Mouse (Mus musculus) Patski (cell line): Measurements from ENCODE around the gene Crocc. TPM values are rescaled to one million over a fixed set of nuclear protein-coding genes. Genes with fewer than 3 reads are reported as not detected.

ENCODE experiments used
- ATAC-seq: fragments of 100-300 bp; one replicate; pipeline ENCODE4 v1.8.0; 2021
- CTCF ChIA-PET: fragments of 350-600 bp; sonication (Branson Sonifier 250); formaldehyde crosslinking; loops from one replicate; lab custom pipeline; 2022; ENCODE audit warnings: inconsistent platforms; lab: Charles Lee
- POLR2A ChIA-PET: fragments of 350-600 bp; sonication (Branson Sonifier 250); formaldehyde crosslinking; loops from one replicate; lab custom pipeline; 2022; ENCODE audit warnings: antibody characterized with exemption, inconsistent platforms; lab: Charles Lee
- DNase-seq: peaks from one replicate; pipeline ENCODE4 v3.0.0-alpha.2; 2011; ENCODE audit warnings: low read depth, low spot score
- H3K27me3 ChIP-seq: fragments of 371-371 bp; one replicate; pipeline ENCODE4 v1.5.1; 2021
- CTCF ChIP-seq: fragments of 100-300 bp; IDR thresholded peaks from one replicate; pipeline ENCODE4 v1.5.1; 2021
- in situ Hi-C: fragments of 300-500 bp; cut with MboI; formaldehyde crosslinking; loops from 3 replicates; pipeline ENCODE4 v1.11.1; 2018; ENCODE audit warnings: low pct_unique_long_range_greater_than_20kb, mixed read lengths
- polyA plus RNA-seq: library from polyadenylated mRNA; unstranded; gene quantifications from one replicate; pipeline ENCODE4 v1.2.3, GENCODE M21; 2021

The Crocc gene
- polyA plus RNA-seq, 1 experiment from 2014 or later = 11.9 TPM

DNA sequence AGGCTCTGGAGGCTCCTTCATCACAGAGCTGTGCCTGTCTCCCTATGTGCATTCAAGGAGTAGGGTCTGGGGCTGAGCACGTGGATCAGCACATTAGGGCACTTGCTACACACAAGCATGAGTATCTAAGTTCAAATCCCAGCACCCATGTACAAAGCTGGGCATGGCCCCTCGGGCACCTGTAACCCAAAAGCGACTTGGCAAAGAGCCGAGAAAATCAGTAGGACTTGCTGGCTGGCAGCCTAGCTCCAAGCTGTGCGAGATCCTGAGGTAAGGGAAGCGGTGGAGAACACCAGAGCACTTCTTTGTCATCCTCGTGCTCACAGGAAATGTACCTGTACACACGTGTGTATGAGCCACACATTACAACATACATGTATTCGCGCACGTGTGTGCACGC is 7.9 kb downstream of the Crocc start:
- POLR2A ChIA-PET = no interaction called here
- CTCF ChIA-PET = interaction anchor here (0.9 to 1.2 kb wide), 2 partner anchors 13 to 14 kb away, joined by 3 read pairs; no protein-coding TSS in a partner anchor
- DNase-seq (no peak), ATAC-seq (no peak)
- in situ Hi-C loops = no loop called here
- no peaks in the 10 kb centered on the region for H3K27me3 ChIP-seq
- TF ChIP-seq CTCF = no peak

DNA sequence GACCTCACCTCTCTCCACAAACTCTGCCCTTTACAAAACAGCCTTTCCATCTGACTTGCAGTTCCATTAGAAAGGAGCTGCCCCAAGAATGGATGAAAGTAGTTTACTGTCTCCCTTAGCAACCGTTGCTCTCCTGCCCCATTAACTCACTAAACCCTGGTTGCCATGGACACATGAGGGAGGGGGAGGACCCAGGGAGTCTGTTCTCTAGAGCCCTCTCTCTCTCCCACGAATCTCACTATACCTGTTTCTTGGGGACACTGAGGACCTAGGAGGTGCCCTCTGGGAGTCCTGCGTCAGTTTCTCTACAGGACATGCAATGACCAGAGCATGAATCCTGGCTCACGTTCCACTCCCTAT is 10.9 kb downstream of the Crocc start:
- TF ChIP-seq CTCF = no peak
- no peaks in the 10 kb centered on the region for H3K27me3 ChIP-seq
- CTCF ChIA-PET = interaction anchor here (1.0 kb wide), 1 partner anchor 9 kb away, joined by 3 read pairs; no protein-coding TSS in a partner anchor
- POLR2A ChIA-PET = no interaction called here
- ATAC-seq (no peak), DNase-seq (no peak)
- in situ Hi-C loops = no loop called here

DNA sequence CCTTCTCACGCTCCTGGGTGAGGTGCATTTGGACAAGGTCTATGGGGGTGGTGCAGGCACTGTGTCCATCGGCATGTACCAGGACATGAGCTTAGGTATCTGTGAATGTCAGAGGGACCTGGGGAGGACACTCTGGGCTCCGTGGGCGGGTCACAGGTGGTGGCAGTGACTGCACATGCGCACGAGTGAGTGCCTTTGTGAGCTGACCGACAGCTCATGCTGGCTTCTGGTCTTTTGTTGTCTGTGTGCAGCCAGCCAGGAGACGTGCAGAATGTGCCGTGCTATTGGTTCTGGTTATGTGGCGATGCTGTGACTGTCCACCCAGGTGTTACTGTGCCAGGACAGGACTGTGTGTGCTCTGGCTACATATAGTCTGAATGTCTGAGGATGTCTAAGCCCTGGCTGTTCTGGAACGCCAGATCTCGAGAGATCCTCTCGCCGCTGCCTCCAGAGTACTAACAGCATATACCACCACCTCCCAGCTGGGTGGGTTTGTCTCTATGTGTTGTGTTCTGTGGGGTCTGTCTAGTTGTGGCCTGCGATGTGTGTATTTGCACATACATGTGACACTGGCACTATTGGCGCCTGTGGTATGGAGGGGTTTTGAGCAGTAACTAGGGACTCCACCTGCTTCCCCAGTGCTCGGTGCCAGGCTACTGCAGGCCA is 11.4 kb downstream of the Crocc start:
- ChIA-PET POLR2A (no interaction called here), CTCF (no interaction called here)
- no peaks in the 10 kb centered on the region for H3K27me3 ChIP-seq
- in situ Hi-C loops = no loop called here
- no peak for DNase-seq
- TF ChIP-seq CTCF = no peak
- no peak for ATAC-seq

DNA sequence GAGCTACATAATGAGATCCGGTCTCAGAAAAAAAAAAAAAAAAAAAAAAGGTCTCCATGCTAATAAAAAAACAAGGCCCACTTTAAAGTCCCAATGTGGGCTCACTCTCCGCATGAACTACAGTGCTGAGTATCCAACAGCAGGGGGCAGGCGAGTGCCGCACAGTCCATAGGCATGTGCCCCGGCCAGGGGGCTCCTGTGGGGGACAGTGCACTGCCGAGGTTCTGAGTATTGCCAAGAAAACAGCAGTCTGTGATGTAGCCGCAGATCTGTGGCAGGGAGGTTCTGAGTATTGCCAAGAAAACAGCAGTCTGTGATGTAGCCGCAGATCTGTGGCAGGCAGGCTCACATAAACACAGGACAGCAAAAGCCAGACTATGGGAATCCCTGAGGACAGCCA is 15.5 kb downstream of the Crocc start:
- TF ChIP-seq CTCF = no peak
- POLR2A ChIA-PET = no interaction called here
- ATAC-seq (no peak), DNase-seq (no peak)
- H3K27me3 ChIP-seq = no peaks in the 10 kb centered on the region
- CTCF ChIA-PET = interaction anchor here (1.3 to 1.9 kb wide), 4 partner anchors 13 to 31 kb away, joined by 3 to 4 read pairs (median 4); no protein-coding TSS in a partner anchor
- in situ Hi-C loops = no loop called here

DNA sequence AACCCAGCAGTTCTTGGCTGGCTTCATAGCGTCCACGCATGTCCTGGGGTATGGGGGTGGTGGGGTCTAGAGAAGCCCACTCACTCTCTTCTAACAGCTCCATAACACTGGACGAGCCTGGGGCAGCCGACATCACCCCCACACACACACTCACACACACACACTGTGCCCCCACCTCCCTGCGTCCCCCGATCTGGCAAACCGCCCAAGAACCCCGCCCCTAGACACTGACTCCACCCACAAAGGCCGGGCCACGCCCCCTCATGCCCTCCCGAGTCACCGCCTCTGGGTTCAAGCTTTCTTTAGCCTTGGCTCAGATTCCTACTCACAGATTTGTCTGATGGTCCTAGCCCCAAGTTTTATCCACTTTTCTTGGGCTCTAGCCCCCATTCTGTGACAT is 19.2 kb downstream of the Crocc start:
- DNase-seq (no peak), ATAC-seq (no peak)
- CTCF ChIA-PET = interaction anchor here (1.0 to 1.4 kb wide), 2 partner anchors 9 to 22 kb away, joined by 3 to 4 read pairs; no protein-coding TSS in a partner anchor
- TF ChIP-seq CTCF = no peak
- no peaks in the 10 kb centered on the region for H3K27me3 ChIP-seq
- in situ Hi-C loops = no loop called here
- POLR2A ChIA-PET = no interaction called here

DNA sequence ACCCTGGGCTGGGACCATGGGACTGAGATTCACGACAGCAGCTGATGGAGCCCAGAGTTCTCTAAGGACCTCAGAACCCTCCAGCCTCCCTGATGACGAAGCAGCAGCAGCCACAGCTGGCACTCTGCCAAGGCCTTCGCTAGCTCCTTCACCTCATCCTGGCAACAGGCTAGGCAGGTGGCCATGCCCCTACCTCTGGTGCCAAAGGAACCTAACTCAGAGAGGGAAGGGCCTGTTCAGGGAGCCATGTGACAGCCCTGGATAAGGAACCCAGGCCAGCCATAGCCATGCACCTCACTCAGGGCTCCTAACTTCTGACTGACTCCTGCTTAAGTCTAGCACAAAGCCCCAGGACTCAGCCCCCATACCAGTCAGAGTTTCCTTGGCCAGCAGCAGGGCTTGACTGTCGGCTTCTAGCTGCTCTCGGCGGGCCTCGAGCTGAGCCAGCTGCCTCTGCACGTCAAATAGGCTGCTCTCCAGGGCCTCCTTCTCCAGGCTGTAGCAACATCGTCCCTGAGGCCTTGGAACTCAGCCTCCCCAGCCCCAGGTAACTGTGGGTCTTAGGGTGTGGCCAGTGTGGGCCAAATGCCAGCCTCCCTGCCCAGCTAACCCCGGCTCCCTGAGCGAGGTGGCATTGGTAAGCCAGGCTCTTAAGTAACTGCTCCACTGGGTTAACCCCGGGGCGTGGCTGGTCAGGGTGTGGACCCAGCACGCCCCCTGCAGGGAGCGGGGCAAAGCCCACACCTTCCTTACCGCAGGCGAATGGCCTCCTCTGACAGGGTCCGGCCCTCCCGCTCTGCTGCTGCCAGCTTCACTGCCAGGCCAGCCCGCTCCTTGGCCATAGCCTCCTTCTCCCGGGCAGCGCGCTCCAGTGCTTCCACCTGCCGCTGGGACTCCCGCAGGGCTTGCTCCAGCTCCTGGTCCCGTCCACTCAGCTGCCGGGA is 26.5 kb downstream of the Crocc start:
- TF ChIP-seq CTCF = no peak
- ChIA-PET POLR2A (interaction anchor here (0.8 kb wide), 1 partner anchor 12 kb away, joined by 4 read pairs; no protein-coding TSS in a partner anchor), CTCF (interaction anchor here (4.0 kb wide), 1 partner anchor 70 kb away, joined by 28 read pairs; no protein-coding TSS in a partner anchor)
- DNase-seq (no peak), ATAC-seq (no peak)
- in situ Hi-C loops = no loop called here
- H3K27me3 ChIP-seq = no peaks in the 10 kb centered on the region

DNA sequence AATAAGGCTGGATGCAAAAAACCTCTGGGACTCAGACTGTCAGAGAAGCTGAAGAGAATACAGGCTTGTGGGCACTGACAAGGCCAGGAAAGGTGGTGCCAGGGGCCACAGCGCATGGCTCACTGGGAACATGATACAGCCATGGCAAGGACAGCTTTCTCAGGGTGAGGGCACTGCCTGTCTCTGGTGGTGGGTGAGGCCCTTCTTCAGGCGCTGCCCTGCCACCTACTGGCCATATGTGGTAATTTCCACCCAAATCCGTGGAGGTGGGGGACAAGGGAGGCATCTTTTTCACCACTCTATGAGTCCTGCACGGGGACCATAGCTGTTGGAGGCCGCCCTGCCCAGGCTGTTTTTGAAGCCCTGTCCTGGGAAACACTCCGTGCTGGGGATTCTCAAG is 28.6 kb downstream of the Crocc start:
- in situ Hi-C loops = no loop called here
- CTCF ChIA-PET = interaction anchor here (0.6 to 4.0 kb wide), 11 partner anchors 10 to 68 kb away, joined by 3 to 28 read pairs (median 5); no protein-coding TSS in a partner anchor
- POLR2A ChIA-PET = interaction anchor here (0.9 kb wide), 1 partner anchor 68 kb away, joined by 3 read pairs; no protein-coding TSS in a partner anchor
- DNase-seq = no peak
- H3K27me3 ChIP-seq = no peaks in the 10 kb centered on the region
- TF ChIP-seq CTCF = no peak
- ATAC-seq = peak; percentile 49

DNA sequence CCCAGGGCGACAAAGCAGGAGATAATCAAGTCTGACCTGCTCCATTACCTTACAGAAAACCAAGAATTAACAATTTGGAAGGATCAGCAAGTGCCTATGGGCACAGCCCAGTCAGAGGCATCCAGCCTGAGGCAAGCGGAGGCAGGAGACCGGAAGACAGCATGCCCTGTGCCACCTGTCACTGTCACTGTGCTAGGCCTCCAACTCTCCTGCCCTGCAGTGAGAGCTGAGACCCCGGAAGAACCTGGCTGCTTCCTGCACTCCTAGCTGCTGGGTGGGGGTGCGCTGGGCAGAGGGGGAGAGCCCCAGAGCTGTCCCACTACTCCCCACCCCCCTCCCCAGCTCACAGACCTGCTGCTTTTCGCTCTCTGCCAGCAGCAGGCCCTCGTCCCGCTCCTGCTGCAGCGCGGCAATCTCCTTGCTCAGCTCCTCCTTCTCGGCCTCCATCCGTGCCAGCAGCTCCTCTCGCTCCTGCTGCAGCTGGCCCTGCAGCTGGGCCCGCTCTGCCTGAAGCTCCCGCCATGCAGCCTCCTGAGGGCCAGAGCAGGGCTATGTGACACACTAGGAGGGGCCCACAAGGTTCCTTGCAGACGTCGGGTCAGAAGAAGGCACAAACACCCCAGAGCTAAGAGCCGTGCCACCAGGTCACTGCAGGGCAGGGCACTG is 29.7 kb downstream of the Crocc start:
- CTCF ChIA-PET = interaction anchor here (0.9 to 4.0 kb wide), 5 partner anchors 18 to 67 kb away, joined by 3 to 28 read pairs (median 5); no protein-coding TSS in a partner anchor
- DNase-seq (no peak), ATAC-seq (no peak)
- POLR2A ChIA-PET = no interaction called here
- in situ Hi-C loops = no loop called here
- H3K27me3 ChIP-seq = no peaks in the 10 kb centered on the region
- no peak for TF ChIP-seq CTCF

DNA sequence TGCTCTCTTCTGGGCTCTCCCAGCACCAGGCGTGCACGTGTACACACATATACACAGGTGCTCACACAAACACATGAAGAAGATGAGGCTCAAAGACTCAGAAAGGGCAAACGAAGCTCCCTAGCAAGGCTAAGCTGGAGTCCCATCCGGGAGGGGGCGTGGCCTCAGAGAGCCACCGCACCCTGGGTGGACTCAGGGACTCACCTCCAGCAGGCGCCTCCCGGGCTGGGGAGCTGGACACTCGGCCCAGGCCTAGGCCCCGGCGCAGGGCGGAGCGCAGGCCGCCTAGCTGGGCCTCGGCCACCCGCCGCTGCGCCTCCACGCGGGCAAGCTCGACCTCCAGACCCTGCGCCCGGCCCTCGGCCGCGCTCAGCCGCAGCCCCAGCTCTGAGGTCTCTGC is 35.4 kb downstream of the Crocc start:
- ChIA-PET CTCF (no interaction called here), POLR2A (no interaction called here)
- TF ChIP-seq CTCF = no peak
- ATAC-seq (no peak), DNase-seq (no peak)
- in situ Hi-C loops = loop anchor here (5.0 kb wide), 1 partner anchor 43 kb away; no protein-coding TSS in a partner anchor
- no peaks in the 10 kb centered on the region for H3K27me3 ChIP-seq

DNA sequence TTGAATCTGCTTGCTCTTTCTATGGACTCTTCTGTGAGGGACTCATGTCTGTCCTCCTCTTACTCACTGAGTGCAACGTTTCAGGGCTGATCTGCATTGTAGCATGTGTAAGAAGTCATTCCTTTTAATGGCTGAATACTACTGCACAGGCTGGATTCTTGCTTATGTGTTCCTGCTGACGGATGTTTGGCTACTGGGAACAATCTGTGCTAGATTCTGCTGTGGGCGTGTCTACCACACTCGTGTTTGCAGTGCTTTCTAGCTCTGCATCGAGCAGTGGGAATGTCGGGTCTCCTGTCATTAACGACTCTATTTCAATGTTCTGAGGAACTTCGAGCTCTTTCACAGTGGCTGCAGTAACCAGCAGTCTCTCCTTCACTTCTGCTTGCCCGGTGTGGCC is 36.3 kb downstream of the Crocc start:
- H3K27me3 ChIP-seq = no peaks in the 10 kb centered on the region
- ChIA-PET CTCF (no interaction called here), POLR2A (no interaction called here)
- DNase-seq (no peak), ATAC-seq (no peak)
- in situ Hi-C loops = loop anchor here (5.0 kb wide), 1 partner anchor 42 kb away; no protein-coding TSS in a partner anchor
- no peak for TF ChIP-seq CTCF
